Mouse (Mus musculus): ENCODE measurements at regions not wholly inside any gene's neighbourhood (a gene's known extent, or its start where the extent isn't known, plus 50 kb on each side); places are given as distances from the start of the nearest gene placed in this dataset.

GRCm38 (mm10) chr17:80825971-80826730 is 97.9 kb upstream of the Map4k3 start:
- no peak for DNase-seq

- DNase-seq: no peak
Measured at GRCm38 (mm10) chr17:80825518-80825901, 97.2 kb upstream of the Map4k3 start.

- no peak for DNase-seq
Measured at GRCm38 (mm10) chr17:80824826-80825517, 96.7 kb upstream of the Map4k3 start.

GRCm38 (mm10) chr17:80824261-80824660 is 96.0 kb upstream of the Map4k3 start:
- DNase-seq: no peak

GRCm38 (mm10) chr17:80820888-80821287 is 92.6 kb upstream of the Map4k3 start:
- DNase-seq: no peak

- DNase-seq: no peak
Measured at GRCm38 (mm10) chr17:80818477-80819028, 90.3 kb upstream of the Map4k3 start.

- DNase-seq: peak; percentile 72
Measured at GRCm38 (mm10) chr17:80815747-80816146, 87.5 kb upstream of the Map4k3 start.

GRCm38 (mm10) chr17:80813194-80813593 is 84.9 kb upstream of the Map4k3 start:
- no peak for DNase-seq

GRCm38 (mm10) chr17:80809275-80809674 is 81.0 kb upstream of the Map4k3 start:
- no peak for DNase-seq

- DNase-seq: no peak
Measured at GRCm38 (mm10) chr17:80808069-80808468, 79.8 kb upstream of the Map4k3 start.

- no peak for DNase-seq
Measured at GRCm38 (mm10) chr17:80803361-80803915, 75.2 kb upstream of the Map4k3 start.

GRCm38 (mm10) chr17:80802622-80803021 is 74.3 kb upstream of the Map4k3 start:
- no peak for DNase-seq

GRCm38 (mm10) chr17:80801991-80802390 is 73.7 kb upstream of the Map4k3 start:
- no peak for DNase-seq

- DNase-seq: peak; percentile 10
Measured at GRCm38 (mm10) chr17:80801451-80801983, 73.2 kb upstream of the Map4k3 start.

GRCm38 (mm10) chr17:80800877-80801276 is 72.6 kb upstream of the Map4k3 start:
- DNase-seq: no peak

GRCm38 (mm10) chr17:80800454-80800853 is 72.2 kb upstream of the Map4k3 start:
- no peak for DNase-seq

- DNase-seq: no peak
Measured at GRCm38 (mm10) chr17:80799061-80799460, 70.8 kb upstream of the Map4k3 start.

GRCm38 (mm10) chr17:80798281-80798980 is 70.1 kb upstream of the Map4k3 start:
- DNase-seq: no peak

GRCm38 (mm10) chr17:80796790-80797189 is 68.5 kb upstream of the Map4k3 start:
- DNase-seq: no peak

GRCm38 (mm10) chr17:80796386-80796785 is 68.1 kb upstream of the Map4k3 start:
- DNase-seq: no peak

- DNase-seq: no peak
Measured at GRCm38 (mm10) chr17:80795453-80796105, 67.3 kb upstream of the Map4k3 start.

- DNase-seq: no peak
Measured at GRCm38 (mm10) chr17:80792605-80793004, 64.3 kb upstream of the Map4k3 start.
